Mouse (Mus musculus): ENCODE data around the gene St3gal2.
"Not testable (repeated sequence)": the region's sequence is repeated elsewhere in the genome, so short reads cannot be mapped to it uniquely, and the experiment has no call there.

Gene St3gal2

GRCm38 (mm10) chr8:110976532-110976931 is 56.8 kb downstream of the St3gal2 start:
- in situ Hi-C loops (cut with MboI; ENCODE audit: unreplicated experiment in 2 of 2) = loop anchor here in 1 of 2 experiments (10.0 kb wide), 1 partner anchor 112 kb away; no protein-coding TSS in a partner anchor

- in situ Hi-C loops (cut with MboI; ENCODE audit: unreplicated experiment in 2 of 2) = loop anchor here in 1 of 2 experiments (10.0 kb wide), 1 partner anchor 113 kb away; no protein-coding TSS in a partner anchor
Measured at GRCm38 (mm10) chr8:110977987-110978386, 58.3 kb downstream of the St3gal2 start.

- in situ Hi-C loops (cut with MboI; ENCODE audit: unreplicated experiment in 2 of 2) = no loop called here
Measured at GRCm38 (mm10) chr8:110981304-110981703, 61.6 kb downstream of the St3gal2 start.

GRCm38 (mm10) chr8:110987805-110988744 is 68.4 kb downstream of the St3gal2 start:
- in situ Hi-C loops (cut with MboI; ENCODE audit: unreplicated experiment in 2 of 2) = loop anchor here in 1 of 2 experiments (5.0 kb wide), 1 partner anchor 59 kb away; no protein-coding TSS in a partner anchor

- in situ Hi-C loops (cut with MboI; ENCODE audit: unreplicated experiment in 2 of 2) = no loop called here
Measured at GRCm38 (mm10) chr8:110990017-110990416, 70.3 kb downstream of the St3gal2 start.

GRCm38 (mm10) chr8:110996641-110997430 is 77.1 kb downstream of the St3gal2 start:
- in situ Hi-C loops (cut with MboI; ENCODE audit: unreplicated experiment in 2 of 2) = loop anchor here in 1 of 2 experiments (5.0 kb wide), 1 partner anchor 40 kb away; no protein-coding TSS in a partner anchor

- in situ Hi-C loops (cut with MboI; ENCODE audit: unreplicated experiment in 2 of 2) = loop anchor here in 1 of 2 experiments (5.0 kb wide), 1 partner anchor 39 kb away; no protein-coding TSS in a partner anchor
Measured at GRCm38 (mm10) chr8:110997547-110998531, 78.1 kb downstream of the St3gal2 start, which contains the start of gene Ddx19a. Gene Ddx19a, minus strand, starts transcription at chr8:110997800.

- in situ Hi-C loops (cut with MboI; ENCODE audit: unreplicated experiment in 2 of 2) = not testable (repeated sequence)
Measured at GRCm38 (mm10) chr8:111010230-111010991, 90.7 kb downstream of the St3gal2 start.
